Mouse (Mus musculus): Measurements from ENCODE around the gene Casc3.

The Casc3 gene

DNA sequence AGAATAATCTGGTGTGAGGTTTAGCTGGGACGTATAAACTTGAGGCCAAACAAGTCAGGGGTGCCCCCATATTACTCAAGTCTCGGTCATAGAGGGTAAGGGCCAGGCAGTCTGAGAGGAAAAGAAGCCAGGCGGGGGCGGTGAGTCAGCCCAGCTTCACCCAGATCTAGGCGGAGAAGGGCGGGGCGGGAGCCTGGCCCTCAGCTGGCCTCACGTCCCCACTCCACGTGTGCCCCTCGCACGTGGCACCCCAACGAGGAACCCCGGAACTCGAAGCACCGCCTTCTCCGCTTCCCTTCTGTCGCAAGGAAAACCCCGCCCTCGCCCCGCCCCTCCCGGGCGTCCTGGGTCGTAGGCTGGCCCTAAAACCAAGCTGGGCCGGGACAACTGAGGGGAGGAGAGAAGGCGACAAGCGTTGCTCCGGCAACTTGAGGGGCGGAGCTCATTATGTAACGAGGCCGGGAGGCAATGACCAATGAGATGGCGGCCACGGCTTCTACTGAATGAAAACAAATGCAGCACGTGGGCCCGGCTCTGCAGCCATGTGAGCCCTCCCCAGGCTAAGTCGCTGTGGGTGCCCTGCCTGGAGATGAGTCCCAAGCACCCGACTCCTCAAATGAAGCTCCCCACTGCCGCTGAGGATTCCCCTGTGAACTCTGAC lies 30.9 kb upstream of the Casc3 start:
- DNase-seq: peak; percentile 100

DNA sequence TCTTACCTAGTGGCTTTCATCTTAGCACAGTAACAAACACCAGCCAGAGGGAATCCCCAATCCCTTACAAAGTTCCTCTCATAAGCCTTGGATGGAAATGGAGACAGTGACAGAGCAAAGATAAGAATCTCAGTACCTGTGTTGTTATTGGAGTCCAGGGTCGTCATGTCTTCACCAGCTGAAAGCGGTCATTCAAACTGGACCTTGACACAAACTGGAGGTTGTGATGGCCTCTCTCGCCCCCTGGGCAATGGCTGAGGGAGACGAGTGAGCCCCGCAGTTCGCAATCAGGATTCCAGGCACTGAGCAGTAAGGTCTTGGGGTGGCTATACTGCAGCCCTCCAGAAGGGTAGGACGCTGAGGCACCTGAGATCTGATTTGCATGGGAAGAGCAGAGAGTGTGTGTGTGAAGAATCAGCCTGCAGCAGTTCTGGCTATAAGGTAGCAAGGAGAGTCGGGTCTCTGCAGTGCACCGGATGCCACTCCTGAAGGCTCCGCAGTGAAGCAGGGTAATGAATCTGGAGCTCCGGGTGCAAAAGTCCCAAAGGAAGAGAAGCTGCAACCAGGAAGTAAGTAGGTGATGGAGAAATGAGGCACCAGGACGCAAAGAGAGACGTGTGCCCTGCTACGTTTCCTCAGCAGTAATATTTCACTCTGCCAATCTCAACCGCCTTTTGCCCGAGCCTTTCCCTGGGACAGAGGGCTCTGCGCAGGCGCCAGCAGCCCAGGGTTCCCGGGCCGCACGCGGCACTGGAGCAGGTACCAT lies 29.9 kb upstream of the Casc3 start, which contains the start of gene Nr1d1:
Nr1d1 (minus strand) TSS at position 752 of the 766 bp plus-strand sequence.
- DNase-seq: no peak

DNA sequence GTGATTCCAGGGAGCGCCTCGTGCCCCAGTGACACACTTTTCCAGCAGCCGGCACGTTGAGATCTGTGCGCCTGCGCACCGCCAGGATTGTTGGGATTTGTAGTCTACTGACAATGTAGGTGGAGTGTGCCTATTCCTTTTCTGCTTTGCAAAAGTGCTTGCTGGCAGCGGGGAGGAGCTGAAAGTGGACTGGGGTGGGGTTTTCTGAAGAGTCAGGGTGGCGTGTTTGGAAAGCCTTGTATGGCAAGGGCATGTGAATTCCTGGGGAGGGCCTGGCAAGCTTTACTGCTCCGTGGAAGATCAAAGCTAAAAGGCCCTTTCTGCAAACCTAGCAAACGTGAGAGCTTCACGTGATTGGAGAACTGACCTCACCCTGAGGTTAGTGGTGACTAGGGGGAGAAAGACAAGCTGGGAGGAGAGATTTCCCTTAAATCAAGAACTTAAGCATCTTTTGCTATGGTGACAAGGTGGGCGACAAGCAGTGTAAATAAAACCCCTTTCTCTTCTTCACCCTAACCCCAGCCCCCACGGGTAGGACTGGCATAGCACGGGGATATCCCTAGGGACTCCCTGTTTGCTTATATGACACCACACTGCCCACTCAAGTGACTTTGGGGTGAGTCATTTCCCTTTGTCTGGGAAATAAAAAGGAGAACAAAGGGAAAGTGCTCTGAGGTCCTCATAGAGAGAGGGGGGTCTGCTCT lies 29.2 kb upstream of the Casc3 start:
- DNase-seq: peak; percentile 100

DNA sequence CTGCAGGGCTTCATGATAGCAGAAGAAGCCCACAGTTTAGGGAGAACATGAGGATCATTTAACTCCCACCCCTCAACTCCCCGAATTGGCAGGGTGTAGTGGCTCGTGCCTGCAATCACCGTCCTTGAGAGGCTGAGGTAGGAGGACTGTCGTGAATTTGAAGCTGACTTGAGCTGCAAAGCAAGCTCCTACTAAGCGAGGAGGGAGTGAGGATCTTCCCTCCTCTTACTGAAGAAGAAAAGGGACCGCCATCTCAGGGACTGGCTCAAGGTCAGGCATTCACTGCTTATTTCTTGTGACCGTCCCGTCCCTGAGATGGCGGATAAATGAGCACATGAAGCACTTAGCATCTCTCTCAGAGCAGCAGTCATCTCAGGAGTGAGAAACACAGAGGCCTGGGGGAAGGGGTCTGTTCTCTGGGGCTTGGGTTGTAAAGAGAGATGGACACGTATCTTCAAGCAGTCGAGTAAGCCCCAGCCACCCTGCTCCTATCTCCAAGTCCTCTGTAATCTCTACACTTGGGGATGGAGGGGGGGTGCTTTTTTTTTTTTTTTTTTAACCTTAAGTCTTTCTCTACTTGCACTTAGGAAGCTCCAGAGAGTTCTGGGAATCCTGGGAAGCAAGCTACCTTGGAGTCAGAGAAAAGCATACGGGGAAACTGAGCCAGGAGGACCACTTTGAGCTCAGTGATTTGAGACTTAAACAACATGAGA lies 28.5 kb upstream of the Casc3 start:
- no peak for DNase-seq

DNA sequence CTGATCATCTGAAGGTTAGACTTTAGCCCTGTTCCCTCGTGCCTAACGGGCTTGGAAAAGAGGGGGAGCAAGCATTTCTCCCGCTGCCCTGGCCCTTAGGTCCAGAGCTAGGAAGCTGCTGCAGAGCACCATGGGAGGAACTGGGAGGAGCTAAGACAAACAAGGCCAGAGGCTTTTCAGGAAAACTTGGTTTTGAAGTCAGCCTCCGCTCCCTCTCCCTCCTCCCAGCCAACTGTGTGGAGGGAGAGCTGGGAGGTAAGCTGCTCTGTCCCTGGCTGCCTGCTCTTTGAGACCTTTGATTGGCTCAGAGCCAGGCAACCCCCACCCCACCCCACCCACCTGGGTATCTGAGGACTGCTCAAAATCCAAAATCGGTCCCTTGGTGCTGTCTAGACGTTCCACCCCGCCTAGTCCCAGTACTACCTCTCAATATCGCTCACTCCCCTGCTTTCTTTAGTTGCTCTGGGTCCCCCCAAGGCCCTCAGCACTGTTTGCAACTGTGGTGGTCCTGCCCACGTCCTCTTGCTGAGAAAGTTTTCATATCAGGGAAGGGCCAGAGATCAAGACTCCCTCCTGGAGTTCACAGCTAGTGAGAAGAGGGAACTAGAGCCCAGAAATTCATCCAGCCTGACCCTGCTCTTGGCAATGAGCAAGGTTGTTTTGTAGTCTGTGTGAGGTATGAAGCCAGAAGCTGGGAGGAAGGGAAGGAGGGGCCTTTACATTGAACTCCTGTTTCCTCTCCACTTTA lies 27.7 kb upstream of the Casc3 start:
- DNase-seq: peak; percentile 99

DNA sequence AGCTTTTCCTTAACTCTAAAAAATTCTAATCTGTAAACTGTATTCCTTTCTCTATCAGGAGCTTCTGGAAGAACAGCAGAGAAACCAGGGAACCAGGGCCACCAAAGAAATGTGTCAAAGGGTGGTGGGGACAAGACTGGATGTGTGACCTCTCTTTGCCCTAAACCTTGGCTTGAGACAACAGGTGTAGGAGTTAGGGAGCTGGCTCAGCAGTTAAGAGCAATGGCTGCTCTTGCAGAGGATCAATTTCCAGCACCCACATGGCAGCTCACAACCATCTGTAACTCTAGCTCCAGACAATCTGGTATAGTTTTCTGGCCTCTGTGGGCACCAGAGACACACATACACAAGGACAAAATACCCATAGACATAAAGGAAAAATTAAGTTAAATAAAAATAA lies 26.8 kb upstream of the Casc3 start:
- DNase-seq: peak; percentile 88

DNA sequence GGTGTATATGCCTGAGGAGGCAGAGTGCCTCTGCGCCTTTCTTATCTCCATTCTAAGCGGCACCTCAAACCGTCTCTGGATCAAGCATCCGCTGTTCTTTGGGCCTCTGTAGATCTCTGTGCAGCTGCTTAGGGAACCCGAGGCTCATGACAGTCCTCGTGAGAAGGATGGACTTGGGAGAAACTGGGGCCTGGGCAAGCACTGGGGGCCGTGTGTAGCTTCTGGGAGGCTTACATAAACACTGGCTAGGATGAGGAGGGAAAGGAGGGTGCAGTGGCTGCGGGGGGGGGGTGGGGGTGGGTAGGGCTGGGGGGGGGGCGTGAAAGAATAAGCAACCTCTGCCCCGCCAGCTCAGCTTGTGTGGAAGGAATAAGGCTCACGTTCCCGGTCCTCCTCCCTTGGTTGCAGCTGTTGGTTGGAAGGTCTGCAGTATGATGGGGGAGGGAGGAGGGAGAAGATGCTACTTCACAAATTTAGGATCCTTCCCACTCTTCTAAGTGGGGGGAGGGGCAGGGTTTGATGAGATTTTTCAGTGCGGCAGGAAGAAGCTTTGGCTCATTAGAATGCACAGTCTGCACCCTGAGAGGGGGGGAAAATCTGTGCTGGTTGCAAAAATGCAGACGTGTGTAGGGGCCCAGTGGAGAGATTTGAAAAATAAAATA lies 22.7 kb upstream of the Casc3 start:
- DNase-seq: peak; percentile 99

DNA sequence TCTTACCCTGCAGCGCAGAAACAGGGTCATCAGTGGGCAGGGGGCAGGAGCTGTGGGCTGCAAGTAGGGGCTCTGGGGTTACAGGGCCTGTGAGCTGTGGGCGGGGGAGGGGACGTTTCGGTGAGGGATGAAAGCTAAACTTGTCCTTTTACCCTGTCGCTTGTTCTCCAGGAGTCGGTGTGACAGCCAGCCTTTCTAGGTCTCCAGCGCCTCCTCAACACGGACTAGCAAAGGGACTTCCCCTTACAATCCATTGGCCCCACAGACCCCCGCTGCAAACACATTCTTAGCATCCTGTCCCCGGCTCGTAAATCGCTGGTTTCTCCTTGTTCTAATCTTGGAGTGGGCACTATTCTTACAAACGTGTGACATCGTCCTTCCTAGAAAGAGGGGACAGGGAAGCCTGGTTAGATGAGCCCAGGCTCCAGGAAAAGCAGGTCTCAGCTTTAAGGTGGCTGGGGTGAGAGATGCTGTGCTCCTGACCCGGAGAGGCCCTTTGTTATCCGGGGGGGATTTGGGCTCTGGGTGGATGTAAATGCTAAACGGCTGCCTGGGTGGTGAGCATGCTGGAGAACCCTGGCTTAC lies 22.0 kb upstream of the Casc3 start:
- DNase-seq: peak; percentile 97

DNA sequence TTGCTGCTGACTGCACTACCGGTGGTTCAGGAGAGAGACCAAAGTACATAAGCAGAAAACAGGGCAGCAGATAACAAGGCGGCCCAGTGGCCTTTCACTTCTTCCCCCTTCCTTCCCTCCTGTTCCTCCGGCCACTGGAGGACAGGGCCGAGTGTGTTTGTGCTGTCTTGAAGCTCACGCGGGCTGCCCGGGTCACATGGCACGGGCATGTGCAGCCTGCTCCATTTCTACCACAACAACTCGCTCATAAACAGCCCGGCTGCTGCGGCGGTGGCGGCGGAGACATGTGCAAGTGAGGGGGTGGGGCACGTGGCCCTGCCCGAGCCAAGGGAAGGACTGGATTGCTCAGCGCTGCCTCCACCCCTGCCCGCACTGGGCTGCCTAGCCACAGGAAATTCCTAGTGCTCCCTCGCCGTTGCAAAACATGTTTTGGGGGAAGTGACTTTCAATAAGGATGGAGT lies 21.4 kb upstream of the Casc3 start:
- DNase-seq: peak; percentile 100

DNA sequence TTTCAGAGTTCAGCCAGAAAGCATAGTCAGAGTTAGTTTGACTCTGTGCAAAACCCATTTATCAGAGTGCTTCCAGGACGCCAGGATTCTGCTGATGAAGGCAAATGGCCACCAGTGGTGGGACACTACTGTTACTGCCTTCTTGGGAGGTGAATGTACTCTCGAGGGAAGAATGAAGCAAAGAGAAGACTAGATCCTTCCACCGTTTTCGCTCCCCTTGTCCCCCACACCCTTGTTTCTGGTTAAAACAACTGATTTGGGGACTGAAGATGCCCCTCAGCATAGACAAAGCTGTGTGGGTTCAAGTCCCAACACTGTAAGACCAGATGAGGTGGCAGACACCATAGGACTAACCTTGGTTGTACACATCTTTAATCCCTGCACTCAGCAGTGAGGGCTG lies 20.6 kb upstream of the Casc3 start:
- DNase-seq: peak; percentile 91

DNA sequence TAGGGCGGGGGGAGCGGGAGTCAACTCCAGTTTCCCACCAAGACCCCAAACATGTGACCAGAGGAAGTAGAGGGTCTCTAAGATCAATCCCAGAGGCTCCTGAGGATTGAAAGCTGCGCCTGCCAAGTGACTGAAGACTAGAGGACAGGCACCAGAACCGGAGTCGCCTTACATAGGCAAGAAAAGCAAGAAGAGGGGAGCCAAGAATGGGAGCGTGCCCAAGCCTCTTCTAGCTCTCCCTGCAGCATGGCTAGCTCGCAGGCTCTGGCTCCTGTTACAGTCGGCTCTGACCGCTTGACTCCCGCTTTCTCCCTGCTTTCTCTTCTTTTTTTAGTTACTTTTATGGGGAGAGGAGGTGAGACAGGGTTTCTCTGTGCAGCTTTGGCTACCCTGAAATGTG lies 19.5 kb upstream of the Casc3 start:
- peak; percentile 97 for DNase-seq

DNA sequence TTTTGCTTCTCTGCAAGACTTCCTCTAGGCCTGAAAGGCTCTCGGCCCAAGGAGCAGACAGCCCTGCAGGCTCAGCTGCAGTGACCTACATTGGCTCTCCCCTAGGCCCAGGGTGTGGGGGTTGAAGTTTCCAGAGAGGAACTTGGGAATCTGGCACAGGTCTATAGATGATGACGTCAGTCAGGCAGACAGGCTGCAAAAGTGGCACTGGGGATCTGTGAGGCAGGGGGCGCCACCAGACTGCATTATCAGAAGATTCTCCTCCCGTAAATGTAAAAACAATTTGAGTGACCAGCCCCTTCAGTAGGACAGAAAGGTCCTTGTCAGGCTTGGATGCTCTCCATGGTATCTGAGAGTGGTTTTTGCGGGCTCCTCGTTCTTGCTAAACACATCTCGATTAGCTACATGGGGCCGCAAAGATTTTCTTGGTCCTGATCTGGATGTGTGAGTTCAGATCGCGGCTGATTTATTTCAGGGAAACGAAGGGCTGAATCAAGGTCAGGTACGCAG lies 18.9 kb upstream of the Casc3 start:
- DNase-seq: peak; percentile 99

DNA sequence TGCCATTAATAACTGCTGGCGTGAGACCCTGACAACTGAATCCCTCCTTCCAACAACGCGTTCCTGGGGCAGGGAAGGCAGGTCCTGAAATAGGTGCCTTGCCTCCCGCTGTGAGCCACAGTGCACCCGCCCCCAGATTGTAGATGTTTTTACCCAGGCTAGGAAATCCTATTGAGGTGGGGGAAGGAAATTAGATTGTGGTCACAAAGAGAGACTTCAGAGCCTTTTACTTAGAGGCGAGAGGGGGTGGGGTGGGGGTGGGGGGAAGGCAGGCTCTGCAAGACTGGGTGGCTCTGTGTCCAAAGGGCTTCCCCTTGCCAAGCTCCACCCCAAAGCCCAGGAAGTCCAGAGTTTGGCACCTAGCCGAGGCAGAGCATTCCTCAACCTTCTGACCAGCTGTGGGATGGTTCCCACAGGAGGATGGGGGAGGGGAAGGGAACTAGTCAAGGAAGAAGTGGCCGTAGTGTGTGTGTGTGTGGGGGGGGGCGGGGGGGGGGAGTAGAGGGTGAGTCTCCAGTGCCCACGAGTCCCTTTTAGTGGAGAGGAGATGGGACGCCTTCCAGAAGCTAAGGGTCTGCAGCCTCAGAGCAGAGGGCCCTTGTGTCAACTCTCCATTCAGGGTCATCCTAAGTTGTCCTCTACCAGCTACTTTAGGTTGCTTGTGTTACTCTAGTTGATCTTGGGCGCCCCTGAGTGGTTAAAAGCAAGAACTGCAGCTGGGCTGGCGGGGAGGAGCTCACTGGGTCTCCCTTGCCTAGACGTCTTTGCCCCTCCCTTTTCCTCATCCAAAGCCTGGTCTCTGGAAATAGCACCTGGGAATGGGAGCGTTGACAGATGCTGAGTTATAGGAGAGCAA lies 18.1 kb upstream of the Casc3 start:
- peak; percentile 100 for DNase-seq

DNA sequence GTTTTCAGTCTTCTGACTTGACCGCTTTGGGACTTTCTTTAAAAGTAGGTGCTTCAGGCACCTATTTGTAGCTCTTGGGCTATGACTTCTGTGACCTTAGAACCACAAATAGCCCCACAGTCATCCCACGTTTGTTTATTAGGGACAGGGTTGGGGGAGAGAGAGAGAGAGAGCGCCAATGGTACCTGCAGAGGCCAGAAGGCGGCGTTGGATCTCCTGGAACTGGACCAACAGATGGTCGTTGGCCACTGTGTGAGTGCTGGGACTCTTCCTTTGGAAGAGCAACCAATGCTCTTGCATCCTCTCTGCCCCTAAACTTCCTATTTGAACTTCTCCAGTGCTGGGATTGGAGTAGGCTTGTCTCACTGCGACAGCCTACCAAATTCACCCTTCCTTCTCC lies 17.5 kb upstream of the Casc3 start:
- DNase-seq: no peak

DNA sequence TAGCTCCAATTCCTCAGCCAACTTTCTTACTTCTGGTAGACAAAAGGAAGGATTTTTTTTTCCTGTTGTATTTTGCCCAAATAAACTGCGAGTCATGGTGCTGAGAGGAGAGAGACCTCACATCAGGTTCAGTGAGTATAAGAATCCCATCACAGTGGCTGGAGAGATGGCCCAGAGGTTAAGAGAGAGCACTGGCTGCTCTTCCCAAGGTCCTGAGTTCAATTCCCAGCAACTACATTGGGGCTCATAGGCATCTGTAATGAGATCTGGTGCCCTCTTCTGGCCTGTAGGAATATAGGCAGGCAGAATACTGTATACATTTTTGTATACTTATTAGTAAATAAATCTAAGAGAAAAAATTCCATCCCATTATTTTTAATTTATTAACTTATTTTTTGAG lies 17.0 kb upstream of the Casc3 start:
- DNase-seq: peak; percentile 88

DNA sequence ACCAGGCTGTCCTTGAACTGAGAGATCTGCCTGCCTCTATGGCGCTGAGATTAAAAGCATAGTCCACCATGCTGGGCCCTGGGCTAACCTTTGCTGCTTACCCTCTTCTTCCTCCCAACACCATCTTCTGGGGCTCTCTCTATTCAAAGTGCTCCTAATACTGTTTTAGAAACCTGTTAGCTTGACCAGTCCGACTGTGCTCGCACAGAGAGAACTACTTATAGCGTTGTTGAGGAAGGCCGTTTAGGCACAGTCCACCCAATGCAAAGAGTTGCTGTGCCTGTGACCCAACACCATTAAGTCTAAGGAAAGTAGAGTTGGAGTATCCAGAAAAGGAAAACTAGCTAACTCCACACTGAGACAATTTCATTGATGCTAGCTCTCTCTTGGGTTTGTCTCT lies 16.6 kb upstream of the Casc3 start:
- no peak for DNase-seq

DNA sequence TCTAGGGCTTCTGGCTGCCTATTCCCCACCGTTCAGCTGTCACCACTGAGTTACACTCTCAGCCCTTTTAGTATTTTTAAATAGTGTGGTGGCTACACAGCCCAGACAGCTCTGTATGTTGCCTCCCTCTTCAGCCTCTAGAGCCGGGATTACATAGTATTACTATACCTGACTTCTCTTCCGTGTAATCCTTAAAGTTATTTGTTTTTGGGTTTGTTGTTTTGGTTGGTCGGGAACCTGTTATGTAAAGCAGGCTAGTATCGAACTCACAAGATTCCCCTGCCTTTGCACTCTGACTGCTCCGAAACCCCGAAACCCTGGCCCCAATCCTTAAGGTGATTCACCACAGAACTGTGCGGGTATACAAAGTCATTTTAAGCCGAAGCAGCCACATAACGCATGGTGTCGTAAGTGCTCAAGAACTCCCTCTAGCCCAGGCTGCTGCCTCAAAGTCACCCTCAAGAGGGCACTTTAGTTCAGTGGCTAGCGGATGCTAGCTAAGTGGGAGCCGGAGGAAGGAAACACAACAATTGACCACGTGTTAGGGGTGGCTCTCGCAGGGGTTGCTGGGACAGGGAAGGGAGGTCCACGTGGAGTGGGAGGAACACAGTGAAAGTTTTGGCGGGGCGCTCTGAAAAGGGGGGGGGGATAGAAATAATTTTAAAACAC lies 16.0 kb upstream of the Casc3 start:
- DNase-seq: peak; percentile 100

DNA sequence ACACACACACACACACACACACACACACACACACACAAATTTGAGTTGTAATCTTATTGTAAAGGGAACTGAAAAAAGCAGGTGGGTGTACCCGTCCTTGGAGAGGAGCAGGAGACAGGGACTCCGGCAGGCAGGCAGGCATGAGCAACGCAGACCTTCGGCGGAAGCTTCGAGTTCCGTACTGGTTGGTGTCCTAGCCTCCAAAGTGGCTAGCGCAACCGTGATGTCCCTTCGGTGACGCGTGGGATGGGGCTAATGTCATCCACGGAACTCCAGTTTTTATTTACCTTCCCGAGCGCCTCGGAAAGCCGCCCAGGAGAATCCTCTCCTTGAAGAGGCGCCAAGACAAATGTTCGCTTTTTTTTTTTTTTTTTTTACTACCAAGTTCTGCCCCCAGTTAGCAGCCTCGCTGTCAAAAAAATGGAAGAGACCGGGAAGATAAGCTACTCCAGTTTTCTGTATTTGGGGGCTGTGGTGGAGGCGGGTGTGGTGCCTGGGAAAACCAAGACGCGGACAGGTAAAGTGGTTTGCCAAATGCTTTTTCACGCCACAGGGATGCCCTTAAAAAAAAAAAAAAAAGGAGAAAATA lies 15.4 kb upstream of the Casc3 start:
- no peak for DNase-seq

DNA sequence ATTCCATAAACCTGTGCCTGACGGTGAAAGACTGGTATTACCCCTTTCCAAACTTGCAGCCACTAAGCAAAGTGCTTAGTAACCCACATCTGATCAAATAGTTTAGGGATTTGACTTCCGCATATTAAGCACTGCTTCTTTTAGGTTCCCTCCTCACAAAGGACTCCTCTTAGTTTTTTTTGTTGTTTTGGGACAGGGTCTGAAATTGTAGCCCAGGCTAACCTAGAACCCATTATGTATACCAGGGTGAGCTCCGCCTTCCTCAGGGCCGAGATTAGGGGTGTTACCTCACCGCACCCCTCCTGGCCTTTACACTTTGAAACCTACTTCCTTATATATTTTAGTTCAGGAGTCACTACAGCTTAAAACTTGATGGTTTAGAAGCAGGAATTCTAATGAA lies 14.9 kb upstream of the Casc3 start:
- DNase-seq: no peak
